Mouse (Mus musculus) liver, embryonic 14.5 days (tissue): ENCODE results near the gene Ucp3. TPM values are rescaled to one million over a fixed set of nuclear protein-coding genes. Genes with fewer than 3 reads are reported as not detected.

Source experiments
- ATAC-seq: fragments of 200-750 bp; cut with Nextera tagmentation; 2 replicates; pipeline ENCODE4 v1.8.0; 2017; ENCODE audit warnings: moderate number of reproducible peaks, mild to moderate bottlenecking, moderate library complexity; ENCODE audit not compliant: insufficient read depth
- DNase-seq, 3 experiments: peaks; one replicate each; pipeline ENCODE4 v3.0.0-alpha.2; 2012 to 2013; ENCODE audit warnings: low read depth in 3 of 3, low spot score in 3 of 3
- H3K27ac ChIP-seq: fragments of 300-500 bp; sonication (generic); 2 replicates; pipeline ENCODE4 v1.5.1; 2014; ENCODE audit warnings: moderate library complexity, mild to moderate bottlenecking, control low read depth, inconsistent platforms
- H3K27me3 ChIP-seq: fragments of 300-500 bp; sonication (generic); 2 replicates; pipeline ENCODE4 v1.6.1; 2014; ENCODE audit warnings: mild to moderate bottlenecking, low read length, moderate library complexity; ENCODE audit not compliant: control insufficient read depth, insufficient read depth
- H3K36me3 ChIP-seq: fragments of 300-500 bp; sonication (generic); replicated peaks from 2 replicates; pipeline ENCODE4 v1.6.1; 2014; ENCODE audit warnings: low read depth; ENCODE audit not compliant: control insufficient read depth, insufficient read depth
- H3K4me1 ChIP-seq, 2 experiments: fragments of 200-500 bp in 1 of 2; fragments of 300-500 bp in 1 of 2; sonication (generic) in 1 of 2; replicated peaks; 2 replicates each; pipeline ENCODE4 v1.6.1; 2012 to 2014; ENCODE audit warnings: antibody characterized with exemption in 1 of 2, inconsistent platforms in 1 of 2, low read length in 1 of 2; ENCODE audit not compliant: control insufficient read depth in 2 of 2, insufficient read depth in 2 of 2
- H3K4me2 ChIP-seq: fragments of 300-500 bp; sonication (generic); 2 replicates; pipeline ENCODE4 v1.6.1; 2014; ENCODE audit warnings: low read depth, mild to moderate bottlenecking, control low read depth, moderate library complexity
- H3K4me3 ChIP-seq, 2 experiments: fragments of 200-500 bp in 1 of 2; fragments of 300-500 bp in 1 of 2; sonication (generic) in 1 of 2; 2 replicates each; pipeline ENCODE4 v1.5.1; 2012 to 2014; ENCODE audit warnings: low read depth in 2 of 2, low read length in 2 of 2, mild to moderate bottlenecking in 2 of 2, control low read depth in 1 of 2, inconsistent platforms in 1 of 2, moderate library complexity in 1 of 2; ENCODE audit not compliant: insufficient read depth in 1 of 2
- H3K9ac ChIP-seq: fragments of 300-500 bp; sonication (generic); replicated peaks from 2 replicates; pipeline ENCODE4 v1.6.1; 2014; ENCODE audit warnings: mild to moderate bottlenecking, control low read depth, moderate library complexity
- H3K9me3 ChIP-seq: fragments of 300-500 bp; sonication (generic); 2 replicates; pipeline ENCODE4 v1.6.1; 2016; ENCODE audit warnings: low read length, mixed read lengths; ENCODE audit not compliant: control insufficient read depth
- CTCF ChIP-seq: IDR thresholded peaks from 2 replicates; pipeline ENCODE4 v1.5.1; 2016; ENCODE audit warnings: antibody characterized with exemption, low read depth, control low read depth
- EP300 ChIP-seq: IDR thresholded peaks from 2 replicates; pipeline ENCODE4 v1.6.1; 2016; ENCODE audit warnings: antibody characterized with exemption, low read depth
- WGBS: fragments of 180-500 bp; shearing (Covaris S2); extraction: QIAGEN DNeasy Blood & Tissue Kit; methylation state at CpG from one replicate; pipeline ENCODE4 v1.1.7; 2014; ENCODE audit not compliant: insufficient replicate concordance; 5-methylcytosine and 5-hydroxymethylcytosine counted together
- polyA plus RNA-seq, 2 experiments: library from polyadenylated mRNA; depleted of rRNA in 1 of 2; stranded (reverse) in 1 of 2; unstranded in 1 of 2; fragments of >200 nt; fragmentation: Nextera tagmentation in 1 of 2; extraction: Ambion mirVana in 1 of 2; gene quantifications; 2 replicates each; pipeline versions ENCODE4 v1.2.1 to v1.2.3; 2012 to 2014

Gene Ucp3
- polyA plus RNA-seq, 2 experiments = 0.02 TPM; not detected in 1

GRCm38 (mm10) chr7:100464248-100464647 is 8.5 kb upstream of the Ucp3 start:
- no peak for DNase-seq
- Histone ChIP-seq H3K9ac (peak overlapping the region; percentile 94), H3K9me3 (no peaks in the 10 kb centered on the region), H3K36me3 (peaks cover 31% of the 10 kb centered on the region), H3K27ac (peak overlapping the region; percentile 100), H3K4me3 (peak overlapping the region; percentile 4 to 76; a peak in 3 of 4 replicates), H3K27me3 (no peaks in the 10 kb centered on the region), H3K4me1 (peaks cover 71 to 92% of the 10 kb centered on the region in 2 experiments), H3K4me2 (peak overlapping the region; percentile 80)
- TF ChIP-seq EP300 (no peak), CTCF (no peak)
- 92% methylated on average over 7 of the region's 7 CpGs for WGBS
- ATAC-seq = no peak

DNA sequence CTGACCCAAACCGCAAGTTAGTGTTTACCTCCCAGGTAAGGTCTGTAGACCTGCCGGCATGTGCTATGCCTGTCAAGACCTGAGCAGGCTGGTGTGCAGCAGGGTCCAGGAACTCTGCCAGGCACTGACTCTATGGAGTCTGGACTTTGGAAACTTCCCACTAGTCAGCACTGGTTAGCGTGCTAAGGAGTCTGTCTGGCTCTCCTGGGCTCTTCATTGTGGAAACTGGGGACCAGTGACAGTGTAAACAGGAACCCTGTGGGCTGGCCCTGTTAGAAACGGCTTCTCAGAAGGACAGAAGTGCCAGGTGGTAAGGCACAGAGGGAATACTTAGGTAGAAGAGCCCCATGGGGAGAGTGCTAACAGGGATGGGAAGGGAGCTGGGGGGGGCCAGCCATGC is 7.5 kb upstream of the Ucp3 start:
- 65% methylated on average over 4 of the region's 4 CpGs for WGBS
- Histone ChIP-seq H3K27me3 (no peaks in the 10 kb centered on the region), H3K4me2 (peak overlapping the region; percentile 80), H3K27ac (peak overlapping the region; percentile 100), H3K9me3 (no peaks in the 10 kb centered on the region), H3K9ac (peak overlapping the region; percentile 94), H3K4me1 (peaks cover 69 to 91% of the 10 kb centered on the region in 2 experiments), H3K36me3 (peaks cover 27% of the 10 kb centered on the region), H3K4me3 (peak overlapping the region; percentile 76 to 87)
- TF ChIP-seq CTCF (no peak), EP300 (no peak)
- no peak for ATAC-seq
- peak in 1 of 3 experiments; percentile 38 for DNase-seq

DNA sequence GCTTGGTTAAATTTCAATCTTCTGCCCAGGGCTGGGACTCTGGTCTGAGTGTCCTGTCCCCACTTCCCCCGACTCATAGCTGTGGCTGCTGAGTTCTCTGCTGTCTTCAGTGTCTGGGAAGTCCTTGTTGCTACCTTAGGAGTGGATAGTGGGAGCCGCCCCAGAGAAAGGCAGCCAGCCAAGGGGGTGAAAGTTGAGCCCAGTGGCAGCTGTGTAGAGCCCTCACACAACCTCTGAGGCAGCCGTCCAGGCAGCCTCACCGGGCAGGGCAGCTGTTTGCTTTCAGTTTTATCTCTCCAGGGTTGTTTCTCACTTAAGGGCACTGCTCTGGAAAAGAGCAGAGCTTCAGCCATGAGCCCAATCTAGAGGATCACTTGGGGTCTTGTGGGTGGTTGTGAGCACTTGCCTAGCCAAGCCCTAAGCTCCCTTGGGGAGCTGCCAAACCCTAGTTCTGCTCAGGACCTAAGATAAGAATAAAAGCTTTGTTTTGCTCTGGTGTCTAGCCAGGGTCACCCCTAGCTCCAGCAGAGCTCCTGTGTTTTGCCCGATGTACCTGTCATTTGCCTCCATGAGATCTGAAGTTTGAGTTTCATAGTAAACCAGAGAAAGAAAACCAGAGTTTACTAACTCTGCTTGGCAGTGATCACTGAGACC is 7.0 kb upstream of the Ucp3 start:
- Histone ChIP-seq H3K4me3 (peak overlapping the region; percentile 76 to 87), H3K9ac (peak overlapping the region; percentile 94), H3K4me2 (peak overlapping the region; percentile 80), H3K4me1 (peaks cover 70 to 91% of the 10 kb centered on the region in 2 experiments), H3K27ac (peak overlapping the region; percentile 100), H3K27me3 (no peaks in the 10 kb centered on the region), H3K9me3 (no peaks in the 10 kb centered on the region), H3K36me3 (peaks cover 27% of the 10 kb centered on the region)
- DNase-seq (peak in 1 of 3 experiments; percentile 51), ATAC-seq (no peak)
- TF ChIP-seq EP300 (no peak), CTCF (no peak)
- 18% methylated on average over 5 of the region's 5 CpGs for WGBS

DNA sequence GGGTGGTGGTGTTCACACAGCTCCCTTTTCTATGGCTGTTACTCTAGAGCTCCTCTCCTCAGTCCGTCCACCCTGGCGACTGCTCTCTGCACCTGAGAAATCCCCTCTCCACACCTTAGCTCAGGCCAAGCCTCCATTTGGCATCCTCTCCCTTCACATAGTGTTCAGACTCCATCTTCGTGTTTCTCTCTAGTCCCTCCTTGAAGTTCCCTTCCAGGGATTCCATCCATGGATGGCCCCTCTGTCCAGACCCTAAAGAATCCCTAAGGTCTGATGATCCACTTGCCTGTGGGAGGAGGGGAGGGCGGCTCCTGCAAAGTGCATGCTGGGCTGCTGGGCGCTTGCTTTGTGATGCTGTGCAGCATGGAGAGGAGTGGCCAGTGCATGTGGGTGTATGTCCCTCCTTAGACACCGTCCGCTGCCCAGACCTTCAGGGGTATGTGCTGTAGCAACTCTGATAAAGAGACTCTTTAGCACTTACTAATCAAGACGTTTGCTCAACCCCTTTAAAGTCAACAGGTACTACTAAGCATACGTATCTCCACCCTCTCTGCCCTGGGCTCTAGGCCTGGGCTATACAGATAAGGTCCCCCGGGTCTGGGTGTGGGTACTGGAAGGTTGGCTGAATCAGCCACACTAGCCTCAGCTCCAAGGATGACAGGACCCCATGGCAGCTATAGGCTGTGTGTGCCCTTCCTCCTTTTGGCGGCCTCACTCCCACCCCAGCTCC is 5.8 kb upstream of the Ucp3 start:
- H3K9me3 ChIP-seq = no peaks in the 10 kb centered on the region
- H3K4me1 ChIP-seq = peaks cover 64 to 81% of the 10 kb centered on the region in 2 experiments
- 18% methylated on average over 11 of the region's 11 CpGs for WGBS
- ATAC-seq (peak; percentile 94), DNase-seq (peak; percentile 95 to 97 (median 96))
- H3K4me2 ChIP-seq = peak overlapping the region; percentile 80
- TF ChIP-seq EP300 = peak; percentile 98
- TF ChIP-seq CTCF = 0 out of 2 replicates have a peak, but pooled peaks have one; percentile 0
- peak overlapping the region; percentile 100 for H3K27ac ChIP-seq
- H3K4me3 ChIP-seq = peak overlapping the region; percentile 76 to 87
- peak overlapping the region; percentile 94 for H3K9ac ChIP-seq
- peaks cover 21% of the 10 kb centered on the region for H3K36me3 ChIP-seq
- H3K27me3 ChIP-seq = no peaks in the 10 kb centered on the region

DNA sequence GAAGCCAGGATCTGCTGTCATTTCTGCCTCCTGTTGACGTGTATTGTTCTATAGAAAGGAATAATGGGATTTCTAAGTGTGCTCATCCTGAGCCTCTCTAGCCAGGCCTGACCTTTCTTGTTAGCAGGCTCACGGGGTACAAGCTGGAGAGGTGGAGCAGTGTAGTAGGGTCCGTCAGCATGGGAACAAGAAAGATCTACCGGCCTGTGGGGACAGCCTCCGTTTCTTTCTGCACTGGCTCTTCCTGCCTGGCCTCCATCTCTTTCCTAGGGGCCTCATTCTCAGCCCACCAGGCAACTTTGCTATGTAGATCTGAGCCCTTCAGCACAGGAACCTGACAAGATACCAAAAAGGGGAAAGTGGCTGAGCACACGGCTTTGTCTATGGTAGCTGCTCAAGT is 4.0 kb upstream of the Ucp3 start:
- DNase-seq (no peak), ATAC-seq (no peak)
- peaks cover 12% of the 10 kb centered on the region for H3K36me3 ChIP-seq
- H3K27me3 ChIP-seq = no peaks in the 10 kb centered on the region
- H3K9me3 ChIP-seq = no peaks in the 10 kb centered on the region
- H3K27ac ChIP-seq = peak overlapping the region; percentile 100
- TF ChIP-seq CTCF (no peak), EP300 (no peak)
- 83% methylated on average over 6 of the region's 6 CpGs for WGBS
- peak overlapping the region; percentile 65 for H3K9ac ChIP-seq
- H3K4me2 ChIP-seq = 0 out of 2 replicates have a peak overlapping the region, but pooled peaks have one; percentile 5
- H3K4me1 ChIP-seq = peaks cover 49 to 63% of the 10 kb centered on the region in 2 experiments
- H3K4me3 ChIP-seq = no peak overlapping the region
